Mouse (Mus musculus) G1E (cell line): Measurements from ENCODE around the gene Cubn.

Experiments used
- CTCF ChIP-seq: IDR thresholded peaks from 2 replicates; pipeline ENCODE4 v1.5.1; 2012; ENCODE audit warnings: low read depth, low read length, inconsistent platforms, mixed read lengths
- GATA1 ChIP-seq: IDR thresholded peaks from 2 replicates; pipeline ENCODE4 v1.6.1; 2012; ENCODE audit warnings: borderline replicate concordance, low read length, inconsistent platforms, mixed read lengths
- GATA2 ChIP-seq: IDR thresholded peaks from 2 replicates; pipeline ENCODE4 v1.6.1; 2012; ENCODE audit warnings: low read depth, low read length, inconsistent platforms, borderline replicate concordance
- POLR2AphosphoS5 ChIP-seq: IDR thresholded peaks from 2 replicates; pipeline ENCODE4 v1.6.1; 2012; ENCODE audit warnings: low read depth, low read length, inconsistent platforms; ENCODE audit not compliant: insufficient replicate concordance
- TAL1 ChIP-seq: conservative IDR thresholded peaks from 2 replicates; pipeline ENCODE4 v1.6.1; 2012; ENCODE audit warnings: low read depth, low read length, inconsistent platforms, mixed read lengths

- TF ChIP-seq CTCF: peak; percentile 31; the same call in 1 of the 2 replicates
- TF ChIP-seq GATA1: no peak
- no peak for TF ChIP-seq TAL1
- TF ChIP-seq POLR2AphosphoS5: no peak
- TF ChIP-seq GATA2: no peak
Observed at GRCm38 (mm10) chr2:13537733-13538132, 46.1 kb upstream of the Cubn start.
